Mouse (Mus musculus): ENCODE results near the gene Fbxo36. TPM values are rescaled to one million over a fixed set of nuclear protein-coding genes. Genes with fewer than 3 reads are reported as not detected.

The Fbxo36 gene
- polyA plus RNA-seq, 1 experiment, result 2.4 TPM

GRCm38 (mm10) chr1:84872105-84872504, 32.5 kb downstream of the Fbxo36 start:
- H3K27ac ChIP-seq (ENCODE audit: control insufficient read depth, insufficient read depth, low read length), result no peak overlapping the region
- no peaks in the 10 kb centered on the region for H3K36me3 ChIP-seq (ENCODE audit: control insufficient read depth, insufficient read depth, low read length)
- TF ChIP-seq POLR2A (IDR thresholded peaks at IDR 0.05; ENCODE audit: control insufficient read depth, extremely low read depth, insufficient read depth, low read length, poor library complexity) (no peak), CTCF (IDR thresholded peaks at IDR 0.05; ENCODE audit: borderline replicate concordance, control insufficient read depth, extremely low read depth, insufficient read depth, low read length, poor library complexity) (no peak)
- H3K4me1 ChIP-seq (replicated peaks; ENCODE audit: control insufficient read depth, insufficient read depth, low read length), result no peaks in the 10 kb centered on the region
- no peak for DNase-seq
- H3K27me3 ChIP-seq (ENCODE audit: control insufficient read depth, insufficient read depth, low read length), result no peaks in the 10 kb centered on the region
- H3K4me3 ChIP-seq (ENCODE audit: control insufficient read depth, insufficient read depth, low read length), result no peak overlapping the region
- WGBS, result 96% methylated on average over 3 of the region's 3 CpGs

- H3K4me1 ChIP-seq (replicated peaks; ENCODE audit: control insufficient read depth, insufficient read depth, low read length), result no peaks in the 10 kb centered on the region
- TF ChIP-seq POLR2A (IDR thresholded peaks at IDR 0.05; ENCODE audit: control insufficient read depth, extremely low read depth, insufficient read depth, low read length, poor library complexity) (no peak), CTCF (IDR thresholded peaks at IDR 0.05; ENCODE audit: borderline replicate concordance, control insufficient read depth, extremely low read depth, insufficient read depth, low read length, poor library complexity) (no peak)
- H3K27me3 ChIP-seq (ENCODE audit: control insufficient read depth, insufficient read depth, low read length), result no peaks in the 10 kb centered on the region
- DNase-seq, result no peak
- H3K36me3 ChIP-seq (ENCODE audit: control insufficient read depth, insufficient read depth, low read length), result no peaks in the 10 kb centered on the region
- WGBS, result 86% methylated on average over 4 of the region's 4 CpGs
- H3K4me3 ChIP-seq (ENCODE audit: control insufficient read depth, insufficient read depth, low read length), result no peak overlapping the region
- H3K27ac ChIP-seq (ENCODE audit: control insufficient read depth, insufficient read depth, low read length), result no peak overlapping the region
Measured at GRCm38 (mm10) chr1:84872939-84873338, 33.3 kb downstream of the Fbxo36 start.

- Histone ChIP-seq H3K4me3 (ENCODE audit: control insufficient read depth, insufficient read depth, low read length) (no peak overlapping the region), H3K4me1 (replicated peaks; ENCODE audit: control insufficient read depth, insufficient read depth, low read length) (no peaks in the 10 kb centered on the region), H3K27me3 (ENCODE audit: control insufficient read depth, insufficient read depth, low read length) (no peaks in the 10 kb centered on the region), H3K27ac (ENCODE audit: control insufficient read depth, insufficient read depth, low read length) (no peak overlapping the region), H3K36me3 (ENCODE audit: control insufficient read depth, insufficient read depth, low read length) (no peaks in the 10 kb centered on the region)
- WGBS, result 92% methylated on average over 2 of the region's 2 CpGs
- no peak for TF ChIP-seq POLR2A (IDR thresholded peaks at IDR 0.05; ENCODE audit: control insufficient read depth, extremely low read depth, insufficient read depth, low read length, poor library complexity)
- no peak for TF ChIP-seq CTCF (IDR thresholded peaks at IDR 0.05; ENCODE audit: borderline replicate concordance, control insufficient read depth, extremely low read depth, insufficient read depth, low read length, poor library complexity)
- DNase-seq, result no peak
Measured at GRCm38 (mm10) chr1:84877590-84877989, 37.9 kb downstream of the Fbxo36 start.

- H3K27me3 ChIP-seq (ENCODE audit: control insufficient read depth, insufficient read depth, low read length), result no peaks in the 10 kb centered on the region
- WGBS, result 97% methylated on average over 8 of the region's 8 CpGs
- TF ChIP-seq POLR2A (IDR thresholded peaks at IDR 0.05; ENCODE audit: control insufficient read depth, extremely low read depth, insufficient read depth, low read length, poor library complexity), result no peak
- no peak for TF ChIP-seq CTCF (IDR thresholded peaks at IDR 0.05; ENCODE audit: borderline replicate concordance, control insufficient read depth, extremely low read depth, insufficient read depth, low read length, poor library complexity)
- H3K27ac ChIP-seq (ENCODE audit: control insufficient read depth, insufficient read depth, low read length), result no peak overlapping the region
- H3K4me3 ChIP-seq (ENCODE audit: control insufficient read depth, insufficient read depth, low read length), result no peak overlapping the region
- DNase-seq, result no peak
- H3K4me1 ChIP-seq (replicated peaks; ENCODE audit: control insufficient read depth, insufficient read depth, low read length), result no peaks in the 10 kb centered on the region
- no peaks in the 10 kb centered on the region for H3K36me3 ChIP-seq (ENCODE audit: control insufficient read depth, insufficient read depth, low read length)
Measured at GRCm38 (mm10) chr1:84879571-84880120, 40.0 kb downstream of the Fbxo36 start.

GRCm38 (mm10) chr1:84881248-84882065, 41.8 kb downstream of the Fbxo36 start:
- no peak for DNase-seq
- no peak for TF ChIP-seq CTCF (IDR thresholded peaks at IDR 0.05; ENCODE audit: borderline replicate concordance, control insufficient read depth, extremely low read depth, insufficient read depth, low read length, poor library complexity)
- TF ChIP-seq POLR2A (IDR thresholded peaks at IDR 0.05; ENCODE audit: control insufficient read depth, extremely low read depth, insufficient read depth, low read length, poor library complexity), result no peak
- no peaks in the 10 kb centered on the region for H3K27me3 ChIP-seq (ENCODE audit: control insufficient read depth, insufficient read depth, low read length)
- no peak overlapping the region for H3K27ac ChIP-seq (ENCODE audit: control insufficient read depth, insufficient read depth, low read length)
- H3K4me3 ChIP-seq (ENCODE audit: control insufficient read depth, insufficient read depth, low read length), result no peak overlapping the region
- no peaks in the 10 kb centered on the region for H3K36me3 ChIP-seq (ENCODE audit: control insufficient read depth, insufficient read depth, low read length)
- no peaks in the 10 kb centered on the region for H3K4me1 ChIP-seq (replicated peaks; ENCODE audit: control insufficient read depth, insufficient read depth, low read length)
- WGBS, result 86% methylated on average over 11 of the region's 11 CpGs

- Histone ChIP-seq H3K27ac (ENCODE audit: control insufficient read depth, insufficient read depth, low read length) (no peak overlapping the region), H3K27me3 (ENCODE audit: control insufficient read depth, insufficient read depth, low read length) (no peaks in the 10 kb centered on the region), H3K4me3 (ENCODE audit: control insufficient read depth, insufficient read depth, low read length) (no peak overlapping the region), H3K36me3 (ENCODE audit: control insufficient read depth, insufficient read depth, low read length) (no peaks in the 10 kb centered on the region), H3K4me1 (replicated peaks; ENCODE audit: control insufficient read depth, insufficient read depth, low read length) (no peaks in the 10 kb centered on the region)
- DNase-seq, result no peak
- no peak for TF ChIP-seq POLR2A (IDR thresholded peaks at IDR 0.05; ENCODE audit: control insufficient read depth, extremely low read depth, insufficient read depth, low read length, poor library complexity)
- TF ChIP-seq CTCF (IDR thresholded peaks at IDR 0.05; ENCODE audit: borderline replicate concordance, control insufficient read depth, extremely low read depth, insufficient read depth, low read length, poor library complexity), result no peak
- 94% methylated on average over 2 of the region's 2 CpGs for WGBS
Measured at GRCm38 (mm10) chr1:84882066-84882532, 42.5 kb downstream of the Fbxo36 start.
